Mouse (Mus musculus) urinary bladder, postnatal 36 days (tissue): ENCODE data around the gene Ablim1.

Experiments
- DNase-seq, 2 experiments: peaks; one replicate each; pipeline ENCODE4 v3.0.0; 2022; ENCODE audit warnings: low spot score in 2 of 2, mixed read lengths in 1 of 2

Ablim1 gene

DNA sequence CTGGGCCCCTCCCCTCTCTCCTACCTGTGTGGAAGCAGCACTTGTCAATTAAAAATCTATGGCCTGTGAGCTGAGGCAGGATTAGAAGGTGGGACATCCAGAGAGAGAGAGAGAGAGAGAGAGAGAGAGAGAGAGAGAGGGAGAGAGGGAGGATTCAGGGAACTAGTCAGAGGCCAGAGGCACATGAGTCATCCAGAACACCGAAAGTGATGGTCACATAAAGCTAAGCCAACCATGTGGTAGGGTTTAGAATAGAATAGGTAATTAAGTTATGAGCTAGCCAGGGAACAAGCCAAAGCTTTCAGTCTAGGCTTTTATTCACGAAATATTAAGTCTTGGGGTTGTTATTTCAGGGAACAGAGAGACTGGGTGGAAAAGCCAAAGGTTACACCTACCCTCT, 10.1 kb downstream of the Ablim1 start:
- DNase-seq: no peak

- peak in 1 of 2 experiments; percentile 20 for DNase-seq
Observed at GRCm38 (mm10) chr19:57301961-57302395, 12.7 kb downstream of the Ablim1 start.

DNA sequence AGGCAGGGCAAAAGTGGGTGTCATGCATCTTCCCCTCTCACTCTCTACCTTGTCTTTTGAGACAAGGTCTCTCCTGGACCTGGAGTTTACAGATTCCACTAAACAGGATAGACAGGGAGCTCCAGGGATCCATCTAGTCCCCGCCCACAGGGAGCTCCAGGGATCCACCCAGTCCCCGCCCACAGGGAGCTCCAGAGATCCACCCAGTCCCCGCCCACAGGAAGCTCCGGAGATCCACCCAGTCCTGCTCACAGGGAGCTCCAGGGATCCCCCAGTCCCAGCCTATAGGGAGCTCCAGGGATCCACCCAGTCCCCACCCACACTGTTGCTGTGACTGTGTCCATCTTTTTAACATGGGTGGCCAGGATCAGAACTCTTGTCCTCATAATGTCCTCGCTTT, 16.7 kb downstream of the Ablim1 start:
- DNase-seq: no peak

DNA sequence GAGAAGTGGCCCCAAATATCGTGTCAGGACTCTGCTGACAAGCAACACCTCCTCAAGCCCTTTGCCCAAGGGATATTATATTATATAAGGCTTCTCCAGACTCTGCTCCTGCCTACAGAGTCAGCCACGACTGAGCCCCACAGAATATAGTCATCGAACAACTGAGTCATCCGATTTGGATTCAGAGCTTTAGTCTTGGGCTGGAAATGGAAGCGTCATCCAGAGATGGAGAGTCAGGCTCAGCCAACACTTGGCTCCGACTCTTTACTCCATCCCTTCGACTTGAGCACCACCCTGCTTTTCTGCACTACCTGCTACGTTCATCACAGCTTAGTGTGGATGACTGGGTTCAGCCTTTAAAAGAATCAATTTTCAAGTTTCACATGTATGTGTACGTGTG, 17.3 kb downstream of the Ablim1 start:
- DNase-seq: no peak

DNA sequence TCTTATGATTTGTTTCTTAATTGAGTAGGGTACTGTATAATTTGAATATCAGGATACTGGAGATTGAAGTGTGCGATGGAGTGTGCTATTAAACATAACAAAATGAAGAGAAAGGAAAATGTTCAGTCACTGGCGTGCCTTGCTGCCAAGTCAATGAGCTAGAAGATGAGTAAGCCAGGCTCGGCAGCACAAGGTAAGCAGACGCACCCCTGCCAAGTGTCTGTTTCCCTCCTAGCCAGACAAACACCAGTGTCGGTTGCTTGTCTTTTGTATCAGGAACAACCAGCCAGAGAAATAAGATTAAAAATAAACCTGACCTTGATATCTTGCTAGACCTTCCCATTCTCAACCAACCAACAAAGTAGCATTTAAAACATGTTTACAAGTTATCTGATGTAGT, 18.2 kb downstream of the Ablim1 start:
- DNase-seq: peak; percentile 26 to 44

DNA sequence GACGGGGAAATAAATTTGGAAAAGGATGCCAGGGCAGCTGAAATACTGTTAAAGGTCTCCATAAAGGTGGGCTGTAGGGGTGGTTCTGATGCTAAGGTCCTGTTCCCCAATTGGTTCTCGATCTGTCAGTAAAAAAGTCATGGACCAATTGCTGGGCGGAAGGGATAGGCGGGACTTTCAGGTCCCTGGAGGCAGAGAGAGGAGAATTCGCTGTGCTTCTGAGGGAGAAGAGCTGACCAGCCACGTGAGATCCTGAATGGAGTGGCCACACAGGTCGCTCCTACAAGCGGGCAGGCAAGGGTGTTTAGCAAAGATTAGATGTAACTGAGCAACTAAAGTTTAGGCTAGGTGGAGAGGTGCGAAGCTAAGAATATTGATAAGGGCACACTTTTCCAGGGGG, 19.2 kb downstream of the Ablim1 start:
- no peak for DNase-seq

DNA sequence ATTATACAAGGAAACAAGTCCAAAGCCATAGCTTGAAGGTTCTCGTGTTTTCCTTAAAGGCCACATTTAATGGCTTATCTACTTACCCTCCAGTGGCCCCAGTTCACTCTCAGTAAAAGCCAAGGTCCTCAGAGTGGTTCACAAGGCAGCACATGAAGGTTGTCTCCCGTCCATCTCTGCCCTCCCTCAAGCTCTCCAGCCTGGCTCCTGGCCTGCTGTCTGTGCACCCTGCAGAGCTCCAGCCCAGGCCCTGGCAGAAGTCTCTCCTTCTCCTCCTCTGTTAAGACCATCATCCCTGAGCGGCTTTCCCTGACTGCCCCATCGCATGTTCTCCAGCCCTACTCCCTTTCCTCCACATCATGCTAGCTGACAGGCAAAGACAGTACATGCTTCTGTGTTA, 20.4 kb downstream of the Ablim1 start:
- DNase-seq: no peak

- peak; percentile 37 to 72 for DNase-seq
Observed at GRCm38 (mm10) chr19:57293737-57294136, 21.0 kb downstream of the Ablim1 start.

- DNase-seq: no peak
Observed at GRCm38 (mm10) chr19:57283310-57283709, 31.4 kb downstream of the Ablim1 start.

- no peak for DNase-seq
Observed at GRCm38 (mm10) chr19:57282642-57283041, 32.1 kb downstream of the Ablim1 start.

GRCm38 (mm10) chr19:57279666-57280065, 35.1 kb downstream of the Ablim1 start:
- no peak for DNase-seq

- no peak for DNase-seq
Observed at GRCm38 (mm10) chr19:57278263-57278662, 36.5 kb downstream of the Ablim1 start.

DNA sequence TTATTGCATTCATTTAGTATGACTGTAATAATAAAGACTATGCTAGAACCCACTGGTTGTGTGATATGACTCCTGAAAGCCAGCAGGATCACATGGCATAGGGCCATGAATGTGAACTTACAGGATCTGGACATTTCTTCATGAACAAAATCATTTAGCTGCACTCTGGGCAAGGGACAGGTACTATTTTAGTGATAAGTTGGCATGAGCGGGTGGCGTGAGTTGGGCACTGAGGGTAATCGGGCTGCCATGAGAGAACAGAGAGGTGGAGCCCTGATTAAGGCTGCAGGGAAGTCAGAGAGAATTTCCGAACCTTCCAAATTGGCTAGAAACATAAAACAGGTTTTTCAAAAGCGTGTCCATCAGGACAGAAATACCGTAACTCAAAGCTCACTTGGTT, 37.7 kb downstream of the Ablim1 start:
- no peak for DNase-seq

DNA sequence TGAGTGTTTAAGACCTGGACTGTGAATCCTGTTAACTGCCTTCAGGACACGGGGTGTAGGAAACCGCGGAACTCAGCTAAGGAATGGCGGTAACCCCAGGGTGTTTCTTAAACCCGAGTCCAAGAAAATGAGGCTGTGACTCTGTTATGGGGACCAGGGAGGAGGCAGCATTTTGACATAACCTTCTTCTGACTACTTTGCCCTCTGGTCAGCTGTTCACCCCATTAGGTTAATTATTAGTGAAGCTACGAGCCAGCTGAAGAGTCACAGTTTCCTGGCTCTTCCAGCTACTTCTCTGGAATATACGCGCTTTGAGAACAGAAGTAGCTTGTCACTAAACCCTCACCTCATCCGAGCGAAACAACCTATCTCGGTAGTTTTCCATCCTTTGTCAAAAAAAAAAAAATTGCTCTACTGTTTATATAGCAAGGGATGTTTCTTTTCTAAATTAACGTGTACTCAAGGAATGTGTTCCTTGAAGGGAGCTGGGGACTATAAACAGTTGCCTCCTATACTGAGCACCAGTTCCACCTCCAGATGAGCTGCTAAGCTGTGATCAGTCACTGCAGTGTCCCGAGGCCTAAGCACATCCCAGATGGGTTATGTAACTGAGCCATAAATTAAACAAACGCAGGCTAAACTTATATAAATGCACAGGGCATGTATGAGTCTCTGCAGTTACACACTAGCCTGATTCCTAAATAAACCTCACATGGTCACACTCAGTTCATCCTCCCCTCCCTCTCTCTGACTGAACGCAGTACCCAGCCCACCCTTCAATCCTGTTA, 39.4 kb downstream of the Ablim1 start:
- no peak for DNase-seq

DNA sequence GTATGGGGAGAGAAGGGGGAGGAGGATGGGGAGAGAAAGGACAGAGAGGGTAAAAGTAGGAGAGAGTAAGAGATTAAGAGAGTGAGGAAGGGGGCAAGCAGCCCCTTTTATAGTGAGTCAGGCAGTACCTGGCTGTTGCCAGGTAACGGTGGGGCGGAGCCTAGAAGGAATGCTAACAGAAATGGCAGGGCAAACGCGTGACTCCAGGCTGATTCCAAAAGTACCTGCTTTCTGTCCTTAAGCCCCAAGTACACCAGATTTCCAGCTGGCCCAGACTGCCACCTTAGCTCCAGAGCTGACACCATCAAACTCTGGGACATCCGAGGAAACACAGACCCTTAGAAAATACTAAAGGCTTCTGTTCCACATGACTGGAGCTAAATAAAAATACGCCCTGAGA, 40.0 kb downstream of the Ablim1 start:
- DNase-seq: no peak

DNA sequence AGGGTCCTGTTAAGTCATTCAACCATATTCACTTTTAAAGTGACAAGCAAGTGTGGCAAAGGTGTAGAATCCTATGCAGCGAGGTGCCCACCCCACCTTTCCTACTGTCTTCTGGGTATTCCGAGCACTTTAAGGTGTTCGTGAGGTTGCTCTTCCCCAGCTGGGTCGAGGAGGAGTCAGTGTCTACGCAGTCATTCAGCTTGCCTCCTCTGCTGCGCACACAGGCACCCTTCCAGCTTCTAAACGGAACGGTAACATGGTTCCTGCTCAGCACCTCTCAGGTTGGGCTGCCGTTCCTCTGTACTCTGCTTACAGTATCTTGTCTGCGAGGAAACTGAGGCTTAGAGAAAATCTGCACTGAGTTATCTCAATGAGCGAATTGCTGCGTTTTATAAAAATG, 40.4 kb downstream of the Ablim1 start:
- no peak for DNase-seq

DNA sequence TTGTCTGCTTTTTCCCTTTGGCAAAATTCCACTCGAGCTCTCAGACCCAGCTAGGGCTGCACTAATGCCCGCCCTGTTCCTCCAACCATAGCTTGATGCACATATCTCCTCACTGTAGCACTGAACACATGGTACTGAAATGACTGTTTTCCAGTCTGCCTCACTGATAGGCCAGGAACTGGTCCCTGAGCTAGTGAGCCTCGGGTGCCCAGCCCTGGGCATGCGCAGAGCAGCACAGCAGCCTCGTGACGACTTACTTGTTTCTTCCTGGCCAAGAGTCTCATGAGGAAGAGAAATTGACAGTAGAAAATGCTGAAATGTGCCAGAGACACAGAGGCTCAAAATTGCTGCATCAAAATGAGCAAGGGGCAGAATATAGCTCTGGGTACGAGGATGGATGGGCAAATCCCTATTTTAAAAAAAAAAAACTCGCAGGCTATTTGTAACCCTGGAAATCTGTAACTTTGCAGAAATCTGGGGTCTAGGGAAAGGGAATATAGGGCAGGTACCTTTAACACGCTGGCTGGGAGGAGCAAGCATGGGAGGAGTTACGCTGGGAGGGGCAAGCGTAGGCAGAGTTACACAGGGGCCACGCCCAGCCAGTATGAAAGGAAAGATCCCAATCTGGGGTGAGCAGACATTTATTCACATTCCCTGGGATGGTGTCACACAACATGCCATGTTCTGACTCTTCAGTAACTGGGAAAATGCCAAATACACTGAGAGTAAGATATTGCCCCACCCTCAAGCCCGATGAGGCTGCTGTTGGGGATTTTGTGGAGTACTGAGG, 41.7 kb downstream of the Ablim1 start:
- peak; percentile 74 to 84 for DNase-seq

- DNase-seq: no peak
Observed at GRCm38 (mm10) chr19:57271757-57272156, 43.0 kb downstream of the Ablim1 start.

GRCm38 (mm10) chr19:57270711-57271110, 44.0 kb downstream of the Ablim1 start:
- no peak for DNase-seq

DNA sequence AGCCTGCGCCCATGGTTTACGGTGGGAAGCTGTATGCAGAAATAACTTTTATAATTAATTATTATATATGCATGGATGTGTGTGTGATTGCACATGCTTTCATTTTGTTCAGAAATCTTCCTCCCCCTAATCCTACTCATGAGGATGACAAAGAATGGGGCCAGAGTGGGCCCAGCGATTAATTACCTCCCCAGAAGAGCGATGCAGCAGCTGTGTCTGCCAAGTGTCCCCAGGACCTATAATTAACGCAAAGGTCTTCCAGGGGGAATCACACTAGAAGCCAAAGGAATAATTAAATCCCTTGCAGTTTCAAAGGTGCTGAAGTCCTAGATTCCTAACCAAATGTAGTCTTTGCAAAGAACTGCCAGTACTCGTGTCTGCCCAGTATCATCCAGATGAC, 44.9 kb downstream of the Ablim1 start:
- DNase-seq: no peak

GRCm38 (mm10) chr19:57267531-57267930, 47.2 kb downstream of the Ablim1 start:
- no peak for DNase-seq

- peak in 1 of 2 experiments; percentile 15 for DNase-seq
Observed at GRCm38 (mm10) chr19:57266374-57267085, 48.2 kb downstream of the Ablim1 start.
